Mouse (Mus musculus): ENCODE measurements at regions not wholly inside any gene's neighbourhood (a gene's known extent, or its start where the extent isn't known, plus 50 kb on each side); places are given as distances from the start of the nearest gene placed in this dataset.

- DNase-seq (ENCODE audit: low spot score in 2 of 2): peak; percentile 4 to 27
Measured at GRCm38 (mm10) chr6:10970587-10971138, 936.6 kb downstream of the Ndufa4 start.

- DNase-seq (ENCODE audit: low spot score in 2 of 2): peak; percentile 6 to 57
Measured at GRCm38 (mm10) chr6:10969841-10970536, 937.3 kb downstream of the Ndufa4 start.

DNA sequence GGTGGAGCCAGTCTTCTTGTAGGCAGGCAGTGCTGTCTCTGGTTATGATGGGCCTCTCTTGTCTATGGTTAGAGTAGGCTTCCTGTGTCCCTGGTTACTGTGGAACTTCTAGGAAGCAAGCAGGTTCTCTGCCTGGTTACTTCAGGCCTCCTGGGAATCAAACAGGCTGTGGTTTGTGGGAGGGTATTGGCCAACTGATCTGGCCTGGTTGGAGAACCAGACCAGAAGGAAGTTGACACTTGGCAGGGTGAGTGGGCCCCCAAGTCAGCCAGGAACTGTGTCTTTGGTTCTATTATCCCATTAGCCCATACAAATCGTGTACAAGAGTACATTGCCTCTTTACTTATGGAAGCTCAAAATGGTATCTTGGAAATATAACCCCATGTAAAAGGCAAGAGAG is 963.8 kb downstream of the Ndufa4 start:
- DNase-seq (ENCODE audit: low spot score in 2 of 2): no peak

- no peak for DNase-seq (ENCODE audit: low spot score in 2 of 2)
Measured at GRCm38 (mm10) chr6:10941470-10941869, 965.8 kb downstream of the Ndufa4 start.
